Mouse (Mus musculus) lung, embryonic 16.5 days (tissue): ENCODE data around the gene Gm47996. TPM values are rescaled to one million over a fixed set of nuclear protein-coding genes. Genes with fewer than 3 reads are reported as not detected.

Experiments used
- ATAC-seq: fragments of 200-750 bp; cut with Nextera tagmentation; 2 replicates; pipeline ENCODE4 v1.8.0; 2017; ENCODE audit warnings: low read depth, mild to moderate bottlenecking, moderate library complexity
- H3K27ac ChIP-seq: fragments of 300-500 bp; sonication (generic); 2 replicates; pipeline ENCODE4 v1.5.1; 2014; ENCODE audit warnings: mild to moderate bottlenecking, control low read depth, low read length
- H3K27me3 ChIP-seq: fragments of 300-500 bp; sonication (generic); 2 replicates; pipeline ENCODE4 v1.6.1; 2014; ENCODE audit warnings: low read depth, low read length, mixed read lengths; ENCODE audit not compliant: control insufficient read depth, insufficient read depth
- H3K36me3 ChIP-seq: fragments of 300-500 bp; sonication (generic); 2 replicates; pipeline ENCODE4 v1.6.1; 2014; ENCODE audit warnings: low read length; ENCODE audit not compliant: control insufficient read depth, insufficient read depth
- H3K4me1 ChIP-seq: fragments of 300-500 bp; sonication (generic); replicated peaks from 2 replicates; pipeline ENCODE4 v1.6.1; 2014; ENCODE audit warnings: low read length, mixed read lengths; ENCODE audit not compliant: control insufficient read depth, insufficient read depth
- H3K4me2 ChIP-seq: fragments of 300-500 bp; sonication (generic); 2 replicates; pipeline ENCODE4 v1.6.1; 2014; ENCODE audit warnings: low read depth, low read length, control low read depth
- H3K4me3 ChIP-seq: fragments of 300-500 bp; sonication (generic); 2 replicates; pipeline ENCODE4 v1.5.1; 2014; ENCODE audit warnings: mild to moderate bottlenecking, low read length, control low read depth
- H3K9ac ChIP-seq: fragments of 300-500 bp; sonication (generic); 2 replicates; pipeline ENCODE4 v1.6.1; 2014; ENCODE audit warnings: low read length, control low read depth
- H3K9me3 ChIP-seq: fragments of 300-500 bp; sonication (generic); 2 replicates; pipeline ENCODE4 v1.6.1; 2016; ENCODE audit warnings: low read length; ENCODE audit not compliant: control insufficient read depth
- WGBS: fragments of 180-500 bp; shearing (Covaris S2); extraction: QIAGEN DNeasy Blood & Tissue Kit; methylation state at CpG from one replicate; pipeline ENCODE4 v1.1.7; 2014; 5-methylcytosine and 5-hydroxymethylcytosine counted together
- polyA plus RNA-seq: library from polyadenylated mRNA; unstranded; fragments of >200 nt; fragmentation: Nextera tagmentation; extraction: Ambion mirVana; gene quantifications from 2 replicates; pipeline ENCODE4 v1.2.1, GENCODE M21; 2015

Gm47996 gene
- polyA plus RNA-seq, 1 experiment from 2014 or later: not detected

GRCm38 (mm10) chr1:151236141-151236930, 26.4 kb downstream of the Gm47996 start:
- WGBS: 53% methylated on average over 13 of the region's 13 CpGs
- ATAC-seq: peak; percentile 53
- H3K27ac ChIP-seq: peak overlapping the region; percentile 57

GRCm38 (mm10) chr1:151237780-151238179, 27.8 kb downstream of the Gm47996 start:
- H3K4me3 ChIP-seq: no peak overlapping the region
- WGBS: 49% methylated on average over 3 of the region's 3 CpGs
- no peaks in the 10 kb centered on the region for H3K36me3 ChIP-seq
- H3K4me2 ChIP-seq: no peak overlapping the region
- H3K9ac ChIP-seq: no peak overlapping the region
- ATAC-seq: peak; percentile 33; the same call in 1 of the 2 replicates
- peaks cover 8% of the 10 kb centered on the region; the same call in 1 of the 2 replicates for H3K9me3 ChIP-seq
- H3K27ac ChIP-seq: no peak overlapping the region
- H3K27me3 ChIP-seq: no peaks in the 10 kb centered on the region
- peaks cover 13% of the 10 kb centered on the region; the same call in 1 of the 2 replicates for H3K4me1 ChIP-seq

More at GRCm38 (mm10) chr1:151236141-151236930, 26.4 kb downstream of the Gm47996 start:
- H3K4me1 ChIP-seq: peaks cover 13% of the 10 kb centered on the region; the same call in 1 of the 2 replicates
- H3K4me3 ChIP-seq: no peak overlapping the region
- H3K36me3 ChIP-seq: no peaks in the 10 kb centered on the region
- no peak overlapping the region for H3K9ac ChIP-seq
- H3K27me3 ChIP-seq: no peaks in the 10 kb centered on the region
- peaks cover 5% of the 10 kb centered on the region; the same call in 1 of the 2 replicates for H3K9me3 ChIP-seq
- H3K4me2 ChIP-seq: no peak overlapping the region

GRCm38 (mm10) chr1:151243332-151243731, 33.4 kb downstream of the Gm47996 start:
- no peak for ATAC-seq
- Histone ChIP-seq H3K4me2 (no peak overlapping the region), H3K4me1 (0 out of 2 replicates have a peak, but pooled peaks cover 1% of the 10 kb centered on the region)

GRCm38 (mm10) chr1:151244013-151244412, 34.1 kb downstream of the Gm47996 start:
- no peaks in the 10 kb centered on the region for H3K4me1 ChIP-seq
- no peak for ATAC-seq
- 90% methylated on average over 5 of the region's 5 CpGs for WGBS

More at GRCm38 (mm10) chr1:151243332-151243731, 33.4 kb downstream of the Gm47996 start:
- Histone ChIP-seq H3K4me3 (no peak overlapping the region), H3K9me3 (peaks cover 8% of the 10 kb centered on the region; the same call in 1 of the 2 replicates), H3K36me3 (no peaks in the 10 kb centered on the region), H3K27ac (no peak overlapping the region), H3K9ac (no peak overlapping the region), H3K27me3 (no peaks in the 10 kb centered on the region)
- 76% methylated on average over 4 of the region's 4 CpGs for WGBS

DNA sequence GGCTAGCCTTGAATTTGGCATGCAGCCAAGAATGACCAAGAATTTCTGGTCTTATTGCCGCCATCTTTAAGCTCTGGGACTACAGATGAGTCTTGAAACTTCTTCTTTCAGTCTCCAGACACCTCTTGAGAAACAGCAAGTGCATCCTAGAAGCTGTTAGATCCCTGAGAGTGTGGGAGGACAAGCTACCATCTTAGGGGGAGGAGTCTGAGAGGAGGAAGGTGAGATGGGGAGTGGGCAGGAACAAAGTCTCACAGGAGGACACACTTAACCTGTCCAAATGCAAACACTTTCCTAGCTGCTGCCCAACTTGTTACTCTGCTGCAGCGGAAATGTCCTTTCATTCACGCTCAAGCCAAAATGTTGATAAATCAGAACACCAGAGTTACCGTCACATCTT, 34.8 kb downstream of the Gm47996 start:
- ATAC-seq: 0 out of 2 replicates have a peak, but pooled peaks have one; percentile 38
- Histone ChIP-seq H3K9me3 (peaks cover 8% of the 10 kb centered on the region; the same call in 1 of the 2 replicates), H3K9ac (no peak overlapping the region), H3K36me3 (no peaks in the 10 kb centered on the region), H3K4me3 (no peak overlapping the region), H3K27me3 (no peaks in the 10 kb centered on the region), H3K4me2 (no peak overlapping the region), H3K4me1 (no peaks in the 10 kb centered on the region), H3K27ac (no peak overlapping the region)
- 52% methylated on average over 4 of the region's 4 CpGs for WGBS

More at GRCm38 (mm10) chr1:151244013-151244412, 34.1 kb downstream of the Gm47996 start:
- H3K27me3 ChIP-seq: no peaks in the 10 kb centered on the region
- H3K36me3 ChIP-seq: no peaks in the 10 kb centered on the region
- no peak overlapping the region for H3K4me3 ChIP-seq
- H3K9me3 ChIP-seq: peaks cover 8% of the 10 kb centered on the region; the same call in 1 of the 2 replicates
- no peak overlapping the region for H3K27ac ChIP-seq
- no peak overlapping the region for H3K4me2 ChIP-seq
- H3K9ac ChIP-seq: no peak overlapping the region

DNA sequence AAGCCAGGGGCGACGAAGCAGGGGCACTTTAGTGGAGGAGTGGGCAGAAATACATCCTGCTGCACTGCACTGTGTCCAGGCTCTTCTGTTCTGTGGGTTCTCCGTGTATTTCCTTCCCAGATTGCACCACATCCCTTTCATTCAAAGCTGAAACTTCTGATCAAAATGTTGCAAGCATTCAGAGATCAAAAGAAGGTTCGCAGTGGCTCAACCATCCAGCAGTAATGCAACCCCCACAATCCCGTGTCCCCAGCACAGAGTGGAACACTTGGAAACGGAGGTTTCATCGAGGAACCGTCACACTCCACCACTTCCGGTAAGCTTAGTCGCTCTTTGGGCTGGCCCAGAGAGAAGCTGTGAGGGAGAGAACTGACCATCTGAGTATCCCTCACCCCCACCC, 35.2 kb downstream of the Gm47996 start:
- no peak for ATAC-seq
- H3K4me2 ChIP-seq: no peak overlapping the region
- H3K27ac ChIP-seq: no peak overlapping the region
- H3K4me1 ChIP-seq: no peaks in the 10 kb centered on the region
- no peaks in the 10 kb centered on the region for H3K27me3 ChIP-seq
- WGBS: 61% methylated on average over 10 of the region's 10 CpGs
- peaks cover 6% of the 10 kb centered on the region; the same call in 1 of the 2 replicates for H3K9me3 ChIP-seq
- H3K9ac ChIP-seq: no peak overlapping the region
- no peaks in the 10 kb centered on the region for H3K36me3 ChIP-seq
- no peak overlapping the region for H3K4me3 ChIP-seq

- H3K9ac ChIP-seq: no peak overlapping the region
- no peak for ATAC-seq
- H3K27me3 ChIP-seq: no peaks in the 10 kb centered on the region
- no peak overlapping the region for H3K4me2 ChIP-seq
- WGBS: 57% methylated on average over 2 of the region's 2 CpGs
- no peak overlapping the region for H3K27ac ChIP-seq
- peaks cover 3% of the 10 kb centered on the region; the same call in 1 of the 2 replicates for H3K9me3 ChIP-seq
- H3K4me3 ChIP-seq: no peak overlapping the region
- no peaks in the 10 kb centered on the region for H3K36me3 ChIP-seq
- no peaks in the 10 kb centered on the region for H3K4me1 ChIP-seq
These were observed 35.9 kb downstream of the Gm47996 start for GRCm38 (mm10) chr1:151245846-151246245.

GRCm38 (mm10) chr1:151250109-151250508, 40.2 kb downstream of the Gm47996 start:
- H3K27ac ChIP-seq: no peak overlapping the region
- ATAC-seq: no peak

GRCm38 (mm10) chr1:151250529-151251193, 40.7 kb downstream of the Gm47996 start:
- Histone ChIP-seq H3K4me1 (no peaks in the 10 kb centered on the region), H3K36me3 (no peaks in the 10 kb centered on the region), H3K4me3 (peak overlapping the region; percentile 8; the same call in 1 of the 2 replicates), H3K9ac (no peak overlapping the region), H3K27ac (0 out of 2 replicates have a peak overlapping the region, but pooled peaks have one; percentile 15), H3K27me3 (no peaks in the 10 kb centered on the region), H3K4me2 (peak overlapping the region; percentile 40), H3K9me3 (no peaks in the 10 kb centered on the region)
- WGBS: 46% methylated on average over 18 of the region's 18 CpGs
- peak; percentile 94 for ATAC-seq

More at GRCm38 (mm10) chr1:151250109-151250508, 40.2 kb downstream of the Gm47996 start:
- H3K36me3 ChIP-seq: no peaks in the 10 kb centered on the region
- no peak overlapping the region for H3K4me3 ChIP-seq
- 80% methylated on average over 3 of the region's 3 CpGs for WGBS
- H3K9me3 ChIP-seq: no peaks in the 10 kb centered on the region
- no peak overlapping the region for H3K4me2 ChIP-seq
- H3K27me3 ChIP-seq: no peaks in the 10 kb centered on the region
- no peak overlapping the region for H3K9ac ChIP-seq
- H3K4me1 ChIP-seq: no peaks in the 10 kb centered on the region
